Comparison of ENCODE assay signal across 9 mouse cellular contexts in the genomic region with DNA sequence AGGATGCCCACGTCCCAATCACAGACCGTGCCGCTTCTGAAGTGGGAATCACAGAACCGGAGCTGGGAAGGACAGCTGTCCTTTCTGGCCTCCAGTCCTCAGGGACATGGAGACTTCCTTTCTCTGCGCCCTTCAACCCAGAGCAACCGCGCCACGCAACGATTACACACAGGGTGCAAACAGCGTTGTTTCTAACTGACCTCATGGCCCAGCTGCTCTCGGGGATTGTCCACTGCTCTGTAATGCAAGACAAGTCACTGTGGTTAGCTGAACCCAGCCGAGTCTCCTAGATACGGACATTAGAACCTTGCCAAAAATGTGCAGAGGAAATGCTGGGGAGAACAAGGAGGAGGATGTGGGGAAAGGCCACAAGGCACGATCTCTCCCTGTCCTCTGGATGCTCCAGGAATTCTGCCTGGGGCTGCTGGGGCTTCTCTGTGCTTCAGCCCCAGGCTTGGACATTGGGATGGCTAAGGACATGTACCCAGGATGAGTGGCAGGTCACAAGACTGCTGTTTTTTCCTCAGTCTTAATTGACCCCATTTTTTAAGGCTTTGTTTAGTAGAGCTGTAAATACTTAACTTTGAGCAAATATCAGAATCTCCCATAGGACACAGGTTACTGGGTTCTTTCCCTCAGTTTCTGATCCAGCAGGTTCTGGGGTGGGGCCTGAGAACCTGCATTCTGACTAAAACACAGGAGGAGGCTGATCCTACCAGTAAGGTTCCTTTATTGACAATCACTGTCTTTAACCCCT. TPM values are rescaled to one million over a fixed set of nuclear protein-coding genes. Genes with fewer than 3 reads are reported as not detected.
DNase-seq lines count a peak whose midpoint lies in the region; ATAC-seq and TF ChIP-seq lines count a peak whose summit lies in the region.
"Had no signal": no experiment of that assay in that cellular context is flagged by ENCODE, and none has a peak within 500 bp of the region (broad histone marks: within the 10 kb centered on the region; RNA-seq: fewer than 3 reads in every experiment).

No protein-coding gene starts in this region.

- no peak for DNase-seq in neural tube, embryonic 10.5 days (ENCODE audit: extremely low spot score, low spot score)
- peak; percentile 79 for DNase-seq in gastrocnemius, adult 2 months
- DNase-seq in cerebellum, postnatal 4 days (ENCODE audit: low spot score in 2 of 2), result no peak

- H3K27me3 ChIP-seq in neural tube, embryonic 15.5 days (replicated peaks), result peaks cover 15% of the 10 kb centered on the region
- no peaks in the 10 kb centered on the region for H3K27me3 ChIP-seq in kidney, embryonic 16.5 days (ENCODE audit: insufficient read depth, low read length)
- no peaks in the 10 kb centered on the region for H3K27me3 ChIP-seq in stomach, embryonic 16.5 days (ENCODE audit: control insufficient read depth, insufficient read depth, low read length)

- 60% methylated on average over 14 of the region's 14 CpGs for WGBS in neural tube, embryonic 15.5 days
- WGBS in kidney, embryonic 16.5 days, result 46% methylated on average over 14 of the region's 14 CpGs
- WGBS in stomach, embryonic 16.5 days, result 50% methylated on average over 14 of the region's 14 CpGs

- no peak overlapping the region for H3K4me3 ChIP-seq in neural tube, embryonic 15.5 days (replicated peaks)
- H3K4me3 ChIP-seq in gastrocnemius, adult 2 months, result peak overlapping the region; percentile 45
- no peak overlapping the region for H3K4me3 ChIP-seq in kidney, embryonic 16.5 days (ENCODE audit: low read length)
- no peak overlapping the region for H3K4me3 ChIP-seq in stomach, embryonic 16.5 days (replicated peaks; ENCODE audit: low read length)

- peaks cover 9% of the 10 kb centered on the region; the same call in 1 of the 2 replicates for H3K4me1 ChIP-seq in neural tube, embryonic 15.5 days
- H3K4me1 ChIP-seq in kidney, embryonic 16.5 days (ENCODE audit: insufficient read depth, low read length), result peaks cover 14% of the 10 kb centered on the region
- H3K4me1 ChIP-seq in stomach, embryonic 16.5 days (ENCODE audit: control insufficient read depth, insufficient read depth, low read length), result peaks cover 5% of the 10 kb centered on the region; the same call in 1 of the 2 replicates

- intact Hi-C loops in gastrocnemius, adult 2 months (cut with DNase I), result loop anchor here (5.0 kb wide), 1 partner anchor 66 kb away; no protein-coding TSS in a partner anchor

- no peak for TF ChIP-seq CTCF in gastrocnemius, adult 2 months (IDR thresholded peaks at IDR 0.05)

- H3K9ac ChIP-seq in neural tube, embryonic 15.5 days (replicated peaks), result no peak overlapping the region
- 0 out of 2 replicates have a peak overlapping the region, but pooled peaks have one; percentile 12 for H3K9ac ChIP-seq in kidney, embryonic 16.5 days (replicated peaks; ENCODE audit: low read length)
- H3K9ac ChIP-seq in stomach, embryonic 16.5 days (ENCODE audit: low read length), result peak overlapping the region; percentile 44; the same call in 1 of the 2 replicates

- H3K9me3 ChIP-seq in neural tube, embryonic 15.5 days (replicated peaks), result no peaks in the 10 kb centered on the region
- no peaks in the 10 kb centered on the region for H3K9me3 ChIP-seq in kidney, embryonic 16.5 days (ENCODE audit: low read length)
- H3K9me3 ChIP-seq in stomach, embryonic 16.5 days (replicated peaks; ENCODE audit: control insufficient read depth, low read length), result no peaks in the 10 kb centered on the region

- H3K27ac ChIP-seq in neural tube, embryonic 15.5 days (replicated peaks), result 0 out of 2 replicates have a peak overlapping the region, but pooled peaks have one; percentile 37
- H3K27ac ChIP-seq in gastrocnemius, adult 2 months, result peak overlapping the region; percentile 72
- H3K27ac ChIP-seq in kidney, embryonic 16.5 days (ENCODE audit: low read length), result peak overlapping the region; percentile 7; the same call in 1 of the 2 replicates
- 0 out of 2 replicates have a peak overlapping the region, but pooled peaks have one; percentile 27 for H3K27ac ChIP-seq in stomach, embryonic 16.5 days (ENCODE audit: low read length)

- no peak for ATAC-seq in neural tube, embryonic 15.5 days (ENCODE audit: low FRiP score)
- ATAC-seq in kidney, embryonic 16.5 days (ENCODE audit: low FRiP score, low TSS enrichment), result no peak; the same call in 1 of the 2 replicates
- no peak for ATAC-seq in stomach, embryonic 16.5 days (ENCODE audit: insufficient read depth, low FRiP score)
- no peak for ATAC-seq in frontal cortex, adult (ENCODE audit: low TSS enrichment)
- ATAC-seq in inflammation-experienced regulatory T-cells, adult 6 months, result no peak

- H3K36me3 ChIP-seq in neural tube, embryonic 15.5 days, result no peaks in the 10 kb centered on the region
- no peaks in the 10 kb centered on the region for H3K36me3 ChIP-seq in kidney, embryonic 16.5 days (ENCODE audit: insufficient read depth, low read length)
- no peaks in the 10 kb centered on the region for H3K36me3 ChIP-seq in stomach, embryonic 16.5 days (ENCODE audit: control insufficient read depth, insufficient read depth, low read length)

- H3K4me2 ChIP-seq in neural tube, embryonic 15.5 days, result no peak overlapping the region
- H3K4me2 ChIP-seq in kidney, embryonic 16.5 days (replicated peaks; ENCODE audit: low read depth, low read length), result 0 out of 2 replicates have a peak overlapping the region, but pooled peaks have one; percentile 5
- no peak overlapping the region for H3K4me2 ChIP-seq in stomach, embryonic 16.5 days (ENCODE audit: low read depth, low read length)

RNA-seq across cellular contexts. Expression of a gene that starts 4.9 kb away (rescaled TPM):
- 0.43 and 0.54 TPM in 2 replicates for polyA plus RNA-seq in neural tube, embryonic 15.5 days (2015; fragmentation: Nextera tagmentation; extraction: Ambion mirVana)
- 1 to 10 TPM in 1 of 2 experiments, under 1 TPM in 1; 0.43 to 1.5 TPM for total RNA-seq in gastrocnemius, adult 2 months (2021)
- polyA plus RNA-seq in kidney, embryonic 16.5 days (2015; fragmentation: Nextera tagmentation; extraction: Ambion mirVana), result 1.6 and 2.0 TPM in 2 replicates
- polyA plus RNA-seq in stomach, embryonic 16.5 days (2015; fragmentation: Nextera tagmentation; extraction: Ambion mirVana), result 1.6 and 1.8 TPM in 2 replicates
- not detected for polyA plus RNA-seq in inflammation-experienced regulatory T-cells, adult 6 months (2017; shearing (Covaris generic))

RNA-seq across cellular contexts. Expression of a gene that starts 19.5 kb away (rescaled TPM):
- 0.09 TPM in 1 of 2 replicates, not detected in the other for polyA plus RNA-seq in neural tube, embryonic 15.5 days (2015; fragmentation: Nextera tagmentation; extraction: Ambion mirVana)
- total RNA-seq in gastrocnemius, adult 2 months (2021), result not detected
- not detected in 2 replicates for polyA plus RNA-seq in kidney, embryonic 16.5 days (2015; fragmentation: Nextera tagmentation; extraction: Ambion mirVana)
- not detected in 2 replicates for polyA plus RNA-seq in stomach, embryonic 16.5 days (2015; fragmentation: Nextera tagmentation; extraction: Ambion mirVana)
- 10 to 100 TPM in 1 of 3 experiments, 1 to 10 TPM in 2; 5.3 to 31.6 (median 6.0) TPM for polyA plus RNA-seq in inflammation-experienced regulatory T-cells, adult 6 months (2017; shearing (Covaris generic))
- total RNA-seq: left cerebral cortex, postnatal 10 days had no signal

Comparison
In these comparisons a context has a peak if more than half of its experiments do, and no peak if none do; other contexts are left out.
1. H3K27ac ChIP-seq: peak in every context shown above with its lines; median percentile 72 in gastrocnemius, adult 2 months; 37 in neural tube, embryonic 15.5 days; 27 in stomach, embryonic 16.5 days; 7 in kidney, embryonic 16.5 days.